Mouse (Mus musculus): Measurements from ENCODE around the gene Rapgef4. TPM values are rescaled to one million over a fixed set of nuclear protein-coding genes. Genes with fewer than 3 reads are reported as not detected.
A peak's percentile ranks its signal among the peaks of the same experiment; 100 is the strongest.

The Rapgef4 gene
- total RNA-seq, 2 experiments from 2014 or later: 1.2 to 4.2 TPM

- no peak for DNase-seq (ENCODE audit: low spot score)
Measured at GRCm38 (mm10) chr2:72147695-72148094, 166.7 kb downstream of the Rapgef4 start.

DNA sequence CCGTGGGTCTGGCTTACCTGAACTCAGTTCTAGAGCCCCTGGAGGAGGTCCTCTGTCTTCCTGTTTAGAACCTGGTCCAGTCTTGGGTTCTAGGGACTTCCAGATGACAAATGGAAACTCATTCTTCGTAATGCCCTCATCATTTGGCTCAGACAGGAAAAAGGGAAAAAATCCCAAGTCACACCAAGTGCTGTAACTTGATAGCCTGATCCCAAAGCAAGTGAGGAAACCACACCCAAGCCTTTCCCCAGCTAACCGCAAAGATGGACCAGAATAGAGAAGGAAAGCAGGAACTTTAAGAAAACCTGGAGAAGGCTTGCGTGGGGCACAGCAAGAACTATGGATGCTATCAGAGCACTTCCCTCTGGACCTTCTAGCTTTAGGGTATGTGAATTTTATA lies 167.6 kb downstream of the Rapgef4 start:
- DNase-seq (ENCODE audit: low spot score): peak; percentile 17

GRCm38 (mm10) chr2:72149059-72149458 lies 168.0 kb downstream of the Rapgef4 start:
- DNase-seq (ENCODE audit: low spot score): peak; percentile 67

- no peak for DNase-seq (ENCODE audit: low spot score)
Measured at GRCm38 (mm10) chr2:72151792-72152554, 170.9 kb downstream of the Rapgef4 start.

GRCm38 (mm10) chr2:72152746-72153145 lies 171.7 kb downstream of the Rapgef4 start:
- DNase-seq (ENCODE audit: low spot score): no peak

DNA sequence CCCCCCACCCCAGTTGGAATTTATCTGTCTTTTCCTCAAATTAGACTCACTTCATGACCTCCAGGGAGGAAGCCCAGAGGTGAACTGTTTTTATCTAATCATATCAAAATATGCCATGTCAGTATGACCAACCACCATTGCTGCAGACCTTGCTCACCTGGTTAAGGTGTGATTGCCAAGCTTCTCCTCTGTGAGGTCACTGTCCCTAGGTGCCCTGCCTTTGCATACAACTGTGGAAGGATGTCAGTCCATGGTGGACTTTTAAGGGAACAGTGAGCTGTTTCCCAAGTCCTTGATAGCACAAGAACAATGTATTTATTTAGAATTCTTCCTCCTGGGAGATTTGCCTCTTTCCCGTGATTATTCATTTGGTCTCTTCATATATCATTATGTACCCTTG lies 172.8 kb downstream of the Rapgef4 start:
- no peak for DNase-seq (ENCODE audit: low spot score)

DNA sequence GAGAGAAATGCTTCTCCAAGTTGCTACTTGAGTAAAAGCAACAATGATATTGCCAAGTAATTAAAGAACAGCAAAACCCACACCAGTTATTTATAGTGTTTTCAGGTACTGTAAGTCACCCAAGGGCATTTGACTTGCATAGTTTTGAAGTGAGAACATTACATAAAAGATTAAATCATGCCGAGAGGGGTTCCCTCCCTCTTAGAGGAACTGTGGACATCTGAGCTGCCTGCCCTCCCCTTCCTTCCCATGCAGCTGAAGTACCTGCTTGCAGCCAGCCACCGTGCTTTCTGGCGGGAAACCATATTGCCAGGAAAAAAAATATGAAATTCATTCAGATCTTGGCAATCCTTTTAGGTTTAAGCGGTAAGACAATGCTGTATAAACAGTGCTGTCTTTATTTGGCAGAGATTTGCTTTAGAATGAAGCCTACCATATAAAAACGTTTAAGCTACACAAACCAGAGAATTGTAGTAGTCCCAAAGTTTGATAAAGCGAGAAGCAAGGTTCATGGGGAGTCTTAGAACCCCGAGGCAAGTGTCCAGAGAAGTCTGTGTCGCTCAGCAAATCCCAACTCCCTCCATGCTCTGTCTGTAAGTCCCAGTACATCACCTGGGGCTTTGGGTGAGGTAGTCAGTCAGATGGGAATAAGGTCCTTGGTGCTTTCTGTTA lies 174.2 kb downstream of the Rapgef4 start:
- DNase-seq (ENCODE audit: low spot score): no peak

GRCm38 (mm10) chr2:72156484-72156883 lies 175.4 kb downstream of the Rapgef4 start:
- no peak for DNase-seq (ENCODE audit: low spot score)

- DNase-seq (ENCODE audit: low spot score): no peak
Measured at GRCm38 (mm10) chr2:72157561-72157960, 176.5 kb downstream of the Rapgef4 start.

DNA sequence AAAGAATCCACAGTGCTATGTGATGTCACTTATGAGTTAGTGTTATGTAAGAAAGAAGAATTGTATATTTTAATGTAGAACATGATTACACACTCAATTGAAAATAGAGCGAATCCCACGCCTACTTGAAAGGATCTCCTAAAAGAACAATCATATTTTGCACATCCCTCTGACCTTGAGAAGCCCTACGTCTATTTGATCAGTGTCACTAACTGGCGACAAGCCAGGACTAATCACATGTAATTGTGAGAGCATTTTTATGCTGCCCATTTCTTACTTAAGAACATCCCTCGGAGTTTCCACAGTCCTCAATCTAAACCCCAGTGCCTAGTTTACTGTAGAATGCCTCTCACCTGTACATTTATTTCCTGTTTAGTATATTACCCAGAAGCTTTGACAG lies 177.0 kb downstream of the Rapgef4 start:
- no peak for DNase-seq (ENCODE audit: low spot score)

DNA sequence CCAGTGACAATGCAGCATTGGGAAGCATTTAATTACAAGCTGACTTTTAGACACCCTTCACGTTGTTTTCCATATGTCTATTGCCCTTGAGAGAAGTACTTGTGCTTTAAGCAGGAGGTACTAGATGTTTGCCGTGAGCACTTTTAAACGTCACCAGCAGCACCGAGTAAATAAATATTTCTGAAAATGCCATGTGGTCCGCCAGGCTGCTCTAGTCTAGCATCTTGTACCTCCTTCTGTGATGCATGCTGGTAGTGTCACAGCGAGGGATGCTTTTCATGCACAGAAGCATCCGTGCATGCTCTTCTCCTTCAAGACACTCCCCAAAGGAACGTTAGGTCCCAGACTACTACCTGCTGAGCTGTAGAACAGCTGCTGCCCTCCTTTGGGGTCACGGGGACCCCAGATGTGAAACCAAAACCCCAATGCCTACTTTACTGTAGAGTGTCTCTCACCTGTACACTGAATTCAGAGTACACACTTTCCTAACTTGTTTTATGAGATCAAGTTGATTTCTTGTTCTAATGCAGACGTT lies 177.7 kb downstream of the Rapgef4 start:
- no peak for DNase-seq (ENCODE audit: low spot score)

GRCm38 (mm10) chr2:72159281-72159680 lies 178.2 kb downstream of the Rapgef4 start:
- DNase-seq (ENCODE audit: low spot score): no peak

GRCm38 (mm10) chr2:72165136-72165854 lies 184.3 kb downstream of the Rapgef4 start:
- DNase-seq (ENCODE audit: low spot score): no peak

- no peak for DNase-seq (ENCODE audit: low spot score)
Measured at GRCm38 (mm10) chr2:72169451-72170100, 188.5 kb downstream of the Rapgef4 start.

GRCm38 (mm10) chr2:72170546-72170945 lies 189.5 kb downstream of the Rapgef4 start:
- DNase-seq (ENCODE audit: low spot score): no peak

- DNase-seq (ENCODE audit: low spot score): no peak
Measured at GRCm38 (mm10) chr2:72171204-72171603, 190.2 kb downstream of the Rapgef4 start.

- DNase-seq (ENCODE audit: low spot score): no peak
Measured at GRCm38 (mm10) chr2:72173010-72173409, 192.0 kb downstream of the Rapgef4 start.

- DNase-seq (ENCODE audit: low spot score): no peak
Measured at GRCm38 (mm10) chr2:72173844-72174243, 192.8 kb downstream of the Rapgef4 start.

DNA sequence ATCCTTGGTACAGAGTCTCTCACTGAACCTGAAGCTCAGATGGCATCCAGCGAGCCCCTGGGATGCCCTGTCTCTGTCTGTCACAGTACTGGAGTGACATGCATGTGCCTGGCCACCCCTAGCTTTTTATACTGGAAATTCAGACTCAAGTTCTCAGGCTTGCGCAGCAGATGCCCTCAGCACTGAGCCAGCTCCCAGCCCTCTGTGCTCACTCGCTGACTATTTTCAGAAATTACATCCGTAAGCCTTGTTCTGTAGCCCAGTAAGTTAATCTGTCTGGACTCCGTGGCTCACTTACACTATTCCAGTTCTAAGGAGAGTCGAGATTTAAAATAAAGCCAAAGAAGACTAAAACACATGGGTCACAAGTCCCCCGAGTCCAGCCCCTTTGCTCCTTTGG lies 194.5 kb downstream of the Rapgef4 start:
- peak; percentile 50 for DNase-seq (ENCODE audit: low spot score)

DNA sequence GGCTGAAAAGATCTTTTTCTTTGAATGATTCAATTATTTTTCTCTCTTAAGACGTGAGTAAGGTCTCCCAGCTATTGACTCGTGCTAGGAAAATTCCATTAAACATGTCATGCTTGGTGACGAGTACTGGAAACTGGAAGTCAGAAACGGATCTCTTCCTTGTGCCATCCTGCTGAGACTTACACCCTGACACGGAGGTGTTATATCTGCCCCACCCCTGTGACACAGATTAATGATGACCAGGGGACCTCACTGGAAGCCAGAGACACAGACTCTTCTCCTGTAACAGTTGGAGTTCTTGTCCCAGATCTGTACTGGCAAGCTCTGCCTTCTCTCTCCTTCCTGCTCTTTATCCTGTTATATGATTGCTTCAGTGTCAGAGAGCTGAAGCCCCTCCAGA lies 194.9 kb downstream of the Rapgef4 start:
- peak; percentile 25 for DNase-seq (ENCODE audit: low spot score)

DNA sequence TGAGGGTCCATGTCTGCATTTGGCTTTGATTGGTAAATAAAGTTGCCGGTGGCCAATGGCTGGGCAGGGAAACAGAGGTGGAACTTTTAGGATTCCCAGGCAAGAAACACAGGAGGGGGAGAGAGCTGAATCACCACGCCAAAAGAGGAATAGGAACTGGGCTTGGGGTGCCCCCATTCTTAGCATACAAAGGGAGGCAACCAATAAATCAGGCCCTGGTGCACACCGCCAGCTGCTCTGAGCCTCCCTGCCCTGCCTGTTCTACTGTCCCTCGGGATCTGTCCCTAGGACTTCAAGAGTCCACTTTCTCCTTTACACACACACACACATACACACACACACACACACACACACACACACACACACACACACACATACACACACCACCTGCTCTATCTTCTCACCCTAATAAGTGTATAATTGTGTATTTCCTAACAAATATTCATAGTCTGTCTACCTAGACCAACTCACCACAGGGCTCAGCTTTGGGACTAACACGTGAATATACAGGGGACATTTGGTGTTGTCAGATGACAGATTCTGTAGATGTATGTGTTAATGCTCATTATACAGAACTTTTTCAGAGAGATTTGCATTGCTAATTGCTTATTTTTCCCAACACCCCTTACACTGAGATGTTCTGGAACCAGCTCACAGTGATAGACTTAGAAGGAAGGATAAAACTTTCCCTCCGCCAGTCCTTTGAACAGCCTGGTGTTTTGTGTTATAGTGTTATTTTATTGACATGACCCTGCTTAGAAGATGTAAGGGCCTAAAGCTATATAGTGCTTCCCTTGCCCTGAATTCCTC lies 196.4 kb downstream of the Rapgef4 start:
- no peak for DNase-seq (ENCODE audit: low spot score)
